Mouse (Mus musculus): ENCODE results near the gene Mapkap1. TPM values are rescaled to one million over a fixed set of nuclear protein-coding genes. Genes with fewer than 3 reads are reported as not detected.

The Mapkap1 gene
- total and polyA plus RNA-seq, 3 experiments = 39.4 to 45.8 (median 40.7) TPM

DNA sequence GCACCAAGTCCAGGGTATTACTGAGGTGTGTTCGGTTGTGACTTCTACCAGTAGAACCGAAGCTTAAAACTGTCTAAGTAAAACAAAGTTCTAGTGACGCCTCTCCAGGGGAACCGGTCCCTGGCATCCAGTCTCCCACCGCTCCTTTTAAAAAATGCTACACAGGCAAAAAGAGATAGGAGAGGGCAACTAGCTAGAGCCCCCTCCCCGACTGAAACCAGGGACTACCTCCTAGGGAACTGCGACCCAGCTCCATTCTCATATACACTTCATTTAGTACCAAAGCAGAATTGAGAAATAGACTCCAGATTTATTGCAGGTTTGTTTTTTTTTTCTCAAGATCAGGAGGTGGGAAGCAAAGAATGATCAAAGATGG lies 36.2 kb upstream of the Mapkap1 start:
- TF ChIP-seq MYC (IDR thresholded peaks at IDR 0.05; ENCODE audit: low read depth, low read length) = no peak
- TF ChIP-seq MAFK (IDR thresholded peaks at IDR 0.05; ENCODE audit: insufficient replicate concordance, low read length) = 0 out of 2 replicates have a peak, but pooled peaks have one; percentile 30
- Histone ChIP-seq H3K4me2 (ENCODE audit: insufficient read depth, low read depth, poor library complexity, severe bottlenecking) (peak overlapping the region; percentile 89), H3K27me3 (replicated peaks) (peaks cover 10% of the 10 kb centered on the region), H3K36me3 (replicated peaks in 1 of 2; ENCODE audit: control insufficient read depth in 1 of 2, insufficient read depth in 1 of 2, low read length in 1 of 2) (no peaks in the 10 kb centered on the region), H3K27ac (ENCODE audit: insufficient read depth, low read depth) (no peak overlapping the region), H3K9me3 (replicated peaks; ENCODE audit: low read length) (no peaks in the 10 kb centered on the region), H3K9ac (ENCODE audit: insufficient read depth, low read depth) (peak overlapping the region; percentile 92; the same call in 1 of the 2 replicates), H3K79me2 (replicated peaks; ENCODE audit: control insufficient read depth, extremely low read depth, insufficient read depth, poor library complexity, severe bottlenecking) (no peaks in the 10 kb centered on the region), H3K4me3 (replicated peaks in 1 of 3; ENCODE audit: low read depth in 2 of 3, low read length in 2 of 3, poor library complexity in 1 of 3) (peak overlapping the region in 2 of 3 experiments; percentile 69 to 83), H3K4me1 (ENCODE audit: control insufficient read depth in 1 of 2, insufficient read depth in 2 of 2) (peaks cover 5 to 10% of the 10 kb centered on the region in 2 experiments)
- DNase-seq (ENCODE audit: extremely low read depth) = no peak
- dilution Hi-C loops (cut with MboI; ENCODE audit: extremely low pct_ligation_motif_present, extremely low pct_unique_long_range_greater_than_20kb, low sequenced_read_pairs) (no loop called here), in situ Hi-C loops (cut with MboI; ENCODE audit: low pct_ligation_motif_present, low pct_unique_long_range_greater_than_20kb, low sequenced_read_pairs) (no loop called here)

DNA sequence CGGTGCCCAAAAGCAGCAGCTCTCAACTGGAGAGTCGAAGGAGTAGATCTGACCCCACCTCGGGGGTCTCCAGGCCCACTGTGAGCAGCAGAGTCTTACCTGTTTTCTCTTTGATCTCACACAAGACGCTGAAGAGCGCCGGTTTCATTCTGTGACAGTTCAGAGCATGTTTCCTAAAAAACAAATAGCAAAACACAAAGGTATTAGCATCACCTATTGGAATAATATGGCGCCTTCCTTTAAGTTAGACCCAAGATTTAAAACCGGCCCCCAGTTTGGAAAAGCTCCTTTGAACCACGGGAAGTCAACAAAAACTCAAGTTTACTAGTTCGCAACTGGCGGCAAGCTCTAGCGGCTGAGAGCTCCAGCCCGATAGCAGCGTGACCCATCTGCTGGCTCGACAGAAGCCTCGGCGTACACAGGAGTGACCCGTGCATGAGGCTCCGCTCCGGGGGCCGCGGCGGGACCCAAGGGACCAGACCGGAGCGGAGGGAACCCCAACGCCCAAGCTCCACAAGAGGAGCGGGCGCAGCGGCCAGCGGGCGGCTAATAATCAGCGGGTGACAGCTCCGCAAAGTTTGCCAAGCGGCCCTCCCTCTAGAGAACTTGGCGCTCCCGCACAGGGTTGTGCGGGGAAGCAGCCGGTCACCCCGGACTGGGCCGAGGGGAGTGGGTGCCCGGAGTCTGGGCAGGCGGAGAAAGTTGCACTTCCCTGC lies 35.7 kb upstream of the Mapkap1 start:
- Histone ChIP-seq H3K79me2 (replicated peaks; ENCODE audit: control insufficient read depth, extremely low read depth, insufficient read depth, poor library complexity, severe bottlenecking) (no peaks in the 10 kb centered on the region), H3K36me3 (replicated peaks in 1 of 2; ENCODE audit: control insufficient read depth in 1 of 2, insufficient read depth in 1 of 2, low read length in 1 of 2) (no peaks in the 10 kb centered on the region), H3K27ac (ENCODE audit: insufficient read depth, low read depth) (no peak overlapping the region), H3K4me1 (ENCODE audit: control insufficient read depth in 1 of 2, insufficient read depth in 2 of 2) (peaks cover 5 to 10% of the 10 kb centered on the region in 2 experiments), H3K9ac (ENCODE audit: insufficient read depth, low read depth) (peak overlapping the region; percentile 92), H3K9me3 (replicated peaks; ENCODE audit: low read length) (no peaks in the 10 kb centered on the region), H3K27me3 (replicated peaks) (peaks cover 10% of the 10 kb centered on the region), H3K4me3 (replicated peaks in 1 of 3; ENCODE audit: low read depth in 2 of 3, low read length in 2 of 3, poor library complexity in 1 of 3) (peak overlapping the region; percentile 69 to 83 (median 73)), H3K4me2 (ENCODE audit: insufficient read depth, low read depth, poor library complexity, severe bottlenecking) (peak overlapping the region; percentile 89)
- TF ChIP-seq UBTF (IDR thresholded peaks at IDR 0.05; ENCODE audit: low read depth, low read length) (peak; percentile 69), NRF1 (IDR thresholded peaks at IDR 0.05; ENCODE audit: low read depth, low read length) (no peak), JUN (IDR thresholded peaks at IDR 0.05; ENCODE audit: insufficient read depth, low read depth, low read length) (no peak), MXI1 (IDR thresholded peaks at IDR 0.05; ENCODE audit: low read depth, low read length) (peak; percentile 62; the same call in 1 of the 2 replicates)
- in situ Hi-C loops (cut with MboI; ENCODE audit: low pct_ligation_motif_present, low pct_unique_long_range_greater_than_20kb, low sequenced_read_pairs) = no loop called here
- no peak for DNase-seq (ENCODE audit: extremely low read depth)
- dilution Hi-C loops (cut with MboI; ENCODE audit: extremely low pct_ligation_motif_present, extremely low pct_unique_long_range_greater_than_20kb, low sequenced_read_pairs) = no loop called here

DNA sequence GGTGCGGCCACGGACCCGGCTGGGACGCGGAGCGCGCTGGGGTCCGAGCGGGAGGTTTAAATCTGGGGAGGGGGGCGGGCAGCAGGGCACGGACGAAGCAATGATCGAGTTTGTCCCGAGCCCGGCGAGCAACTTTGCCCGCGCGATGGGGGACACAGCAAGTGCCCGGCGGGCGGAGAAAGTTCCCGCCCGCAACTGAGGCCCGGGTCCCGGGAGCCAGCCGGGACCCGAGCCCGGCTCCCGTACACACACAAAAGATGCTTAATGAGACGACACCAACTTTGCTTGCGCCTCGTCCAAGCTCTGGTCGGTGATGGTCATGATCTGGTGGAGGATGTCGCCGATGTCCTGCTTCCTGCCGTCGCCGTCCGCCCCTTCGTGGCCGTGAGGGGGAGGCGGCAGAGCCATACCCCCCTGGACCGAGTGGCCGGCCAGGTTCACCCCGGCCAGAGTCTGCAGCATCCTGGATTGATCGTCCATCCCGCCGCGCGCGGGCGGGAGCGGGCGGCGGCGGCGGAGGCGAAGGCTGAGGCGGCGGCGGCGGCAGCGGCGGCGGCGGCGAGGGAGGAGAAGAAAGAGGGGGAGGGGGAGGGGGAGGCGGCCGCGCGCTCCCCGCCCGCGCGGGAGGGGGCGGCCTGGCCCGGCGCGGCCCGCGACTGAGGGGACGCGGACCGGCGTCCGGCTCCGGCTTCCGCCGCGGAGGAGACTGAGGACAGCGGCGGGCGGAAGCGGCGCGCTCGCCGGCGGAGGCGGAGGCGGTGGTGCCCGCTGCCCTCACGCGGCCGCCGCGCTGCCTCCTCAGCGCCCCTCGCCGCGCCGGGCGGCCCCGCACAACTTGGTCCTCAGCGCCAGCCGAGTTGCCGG lies 34.9 kb upstream of the Mapkap1 start:
- TF ChIP-seq SIN3A (IDR thresholded peaks at IDR 0.05; ENCODE audit: low read length) = peak; percentile 16
- no peak for TF ChIP-seq BHLHE40 (IDR thresholded peaks at IDR 0.05; ENCODE audit: low read depth, low read length)
- 0 out of 2 replicates have a peak, but pooled peaks have one; percentile 8 for TF ChIP-seq ELF1 (IDR thresholded peaks at IDR 0.05; ENCODE audit: low read depth, low read length)
- H3K9me3 ChIP-seq (replicated peaks; ENCODE audit: low read length) = no peaks in the 10 kb centered on the region
- H3K4me3 ChIP-seq (replicated peaks in 1 of 3; ENCODE audit: low read depth in 2 of 3, low read length in 2 of 3, poor library complexity in 1 of 3) = peak overlapping the region; percentile 69 to 83 (median 73)
- H3K27ac ChIP-seq (ENCODE audit: insufficient read depth, low read depth) = peak overlapping the region; percentile 64
- peaks cover 5 to 10% of the 10 kb centered on the region in 2 experiments for H3K4me1 ChIP-seq (ENCODE audit: control insufficient read depth in 1 of 2, insufficient read depth in 2 of 2)
- peak overlapping the region; percentile 92 for H3K9ac ChIP-seq (ENCODE audit: insufficient read depth, low read depth)
- in situ Hi-C loops (cut with MboI; ENCODE audit: low pct_ligation_motif_present, low pct_unique_long_range_greater_than_20kb, low sequenced_read_pairs) (no loop called here), dilution Hi-C loops (cut with MboI; ENCODE audit: extremely low pct_ligation_motif_present, extremely low pct_unique_long_range_greater_than_20kb, low sequenced_read_pairs) (no loop called here)
- H3K4me2 ChIP-seq (ENCODE audit: insufficient read depth, low read depth, poor library complexity, severe bottlenecking) = peak overlapping the region; percentile 89
- H3K79me2 ChIP-seq (replicated peaks; ENCODE audit: control insufficient read depth, extremely low read depth, insufficient read depth, poor library complexity, severe bottlenecking) = no peaks in the 10 kb centered on the region
- peak; percentile 23 for DNase-seq (ENCODE audit: extremely low read depth)
- no peaks in the 10 kb centered on the region for H3K36me3 ChIP-seq (replicated peaks in 1 of 2; ENCODE audit: control insufficient read depth in 1 of 2, insufficient read depth in 1 of 2, low read length in 1 of 2)
- peaks cover 12% of the 10 kb centered on the region for H3K27me3 ChIP-seq (replicated peaks)

Data from CH12.LX (cell line).